Mouse (Mus musculus): ENCODE measurements around the gene Unc79. TPM values are rescaled to one million over a fixed set of nuclear protein-coding genes. Genes with fewer than 3 reads are reported as not detected.
A peak's percentile ranks its signal among the peaks of the same experiment; 100 is the strongest.

Gene Unc79
- 0.11 and 0.36 TPM in 2 replicates for polyA plus RNA-seq (2015; fragmentation: Nextera tagmentation; extraction: Ambion mirVana)

DNA sequence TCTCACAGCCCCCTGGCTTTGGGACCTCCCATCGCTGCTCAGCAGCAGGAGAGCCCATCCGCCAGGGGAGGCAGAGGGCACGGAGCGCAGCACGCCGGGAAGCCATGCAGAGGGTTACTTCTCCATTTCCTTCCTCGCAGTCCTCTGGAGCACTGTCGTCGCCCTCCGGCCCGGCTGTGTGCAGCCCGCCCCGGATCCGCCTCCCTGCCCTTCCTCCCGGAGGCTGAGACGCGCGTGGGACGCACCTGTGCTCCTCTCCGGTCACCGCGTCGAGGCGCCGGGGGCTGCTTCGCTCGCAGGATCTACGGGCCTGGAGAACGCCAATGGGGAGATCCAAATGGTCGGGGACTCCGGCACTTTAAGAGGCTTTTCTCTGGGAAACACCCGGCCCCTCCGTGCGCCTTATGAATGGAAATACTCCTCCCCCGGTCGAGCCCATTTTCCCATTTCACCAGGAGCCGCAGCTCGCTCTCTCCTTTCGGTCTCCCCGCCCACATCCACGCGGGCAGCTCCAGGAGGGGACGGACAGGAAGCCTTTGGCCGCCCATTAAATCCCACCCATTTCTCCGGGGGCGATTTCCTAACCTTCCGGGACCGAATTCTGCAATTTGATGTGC, at the start of gene Unc79:
Gene Unc79 (plus strand): TSS at position 82 of the 617 bp plus-strand sequence.
- H3K4me2 ChIP-seq: peak within 1 kb of the TSS; percentile 87
- H3K27me3 ChIP-seq: peaks cover 24% of the 10 kb centered on the region
- no peak within 1 kb of the TSS for H3K27ac ChIP-seq
- WGBS: 3% methylated on average over 48 of the region's 48 CpGs
- H3K9me3 ChIP-seq: no peaks in the 10 kb centered on the region
- H3K4me3 ChIP-seq: peak within 1 kb of the TSS; percentile 46
- peak; percentile 71; the same call in 1 of the 2 replicates for ATAC-seq (ENCODE audit: borderline replicate concordance, extremely low read depth, low FRiP score, low TSS enrichment)
- H3K9ac ChIP-seq: no peak within 1 kb of the TSS
- H3K36me3 ChIP-seq: no peaks in the 10 kb centered on the region
- peaks cover 12% of the 10 kb centered on the region for H3K4me1 ChIP-seq

DNA sequence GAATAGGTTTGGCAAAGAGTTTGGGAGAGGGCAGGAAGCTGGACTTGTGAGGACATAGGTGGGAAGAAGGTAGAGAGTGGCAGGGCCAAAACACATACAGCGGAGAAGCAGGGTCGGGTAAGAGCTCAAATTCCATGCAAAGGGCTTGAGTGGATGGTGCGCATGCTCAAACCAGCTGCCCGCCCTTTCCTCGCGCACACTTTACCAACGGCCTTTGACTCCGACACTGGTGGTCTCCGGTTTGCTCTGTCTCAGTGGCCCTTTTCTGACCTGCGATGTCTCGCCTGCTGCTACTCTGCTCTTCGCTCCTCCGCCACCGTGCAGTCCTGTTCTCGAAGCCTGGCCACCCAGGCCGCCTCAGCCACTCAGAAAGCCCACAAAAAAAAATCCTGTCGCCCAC, 49.6 kb upstream of the Unc79 start, which contains the start of gene Cox8c:
Gene Cox8c (plus strand): TSS at position 226 of the 400 bp plus-strand sequence.
- H3K27me3 ChIP-seq: no peaks in the 10 kb centered on the region
- ATAC-seq (ENCODE audit: borderline replicate concordance, extremely low read depth, low FRiP score, low TSS enrichment): no peak
- 85% methylated on average over 17 of the region's 17 CpGs for WGBS
- no peak within 1 kb of the TSS for H3K27ac ChIP-seq
- no peak within 1 kb of the TSS for H3K9ac ChIP-seq
- no peak within 1 kb of the TSS for H3K4me3 ChIP-seq
- H3K36me3 ChIP-seq: no peaks in the 10 kb centered on the region
- H3K4me2 ChIP-seq: no peak within 1 kb of the TSS
- no peaks in the 10 kb centered on the region for H3K4me1 ChIP-seq
- no peaks in the 10 kb centered on the region for H3K9me3 ChIP-seq

DNA sequence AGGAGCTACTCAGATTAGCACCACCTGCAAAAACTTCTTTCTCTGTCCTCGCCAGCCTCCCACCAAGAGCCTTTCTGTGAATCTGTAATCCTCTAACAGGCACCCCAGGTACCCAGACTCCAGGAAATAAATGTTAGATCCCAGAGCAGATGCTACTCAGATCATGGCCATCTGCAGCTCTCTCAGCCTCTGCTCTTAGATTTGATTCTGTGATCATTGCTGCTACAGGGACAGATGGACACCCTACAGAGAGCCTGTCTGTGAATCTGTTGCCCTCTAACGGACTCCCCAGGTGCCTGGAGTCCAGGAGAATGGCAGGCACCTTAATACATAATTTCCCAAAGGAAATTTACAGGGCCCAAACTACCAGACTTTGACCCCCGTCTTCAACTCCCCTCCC, 40.5 kb upstream of the Unc79 start:
- Histone ChIP-seq H3K9ac (no peak overlapping the region), H3K4me2 (no peak overlapping the region), H3K27ac (no peak overlapping the region), H3K4me3 (no peak overlapping the region), H3K9me3 (no peaks in the 10 kb centered on the region), H3K36me3 (no peaks in the 10 kb centered on the region), H3K27me3 (no peaks in the 10 kb centered on the region), H3K4me1 (no peaks in the 10 kb centered on the region)
- WGBS: 49% methylated on average over 3 of the region's 3 CpGs
- ATAC-seq (ENCODE audit: borderline replicate concordance, extremely low read depth, low FRiP score, low TSS enrichment): no peak

DNA sequence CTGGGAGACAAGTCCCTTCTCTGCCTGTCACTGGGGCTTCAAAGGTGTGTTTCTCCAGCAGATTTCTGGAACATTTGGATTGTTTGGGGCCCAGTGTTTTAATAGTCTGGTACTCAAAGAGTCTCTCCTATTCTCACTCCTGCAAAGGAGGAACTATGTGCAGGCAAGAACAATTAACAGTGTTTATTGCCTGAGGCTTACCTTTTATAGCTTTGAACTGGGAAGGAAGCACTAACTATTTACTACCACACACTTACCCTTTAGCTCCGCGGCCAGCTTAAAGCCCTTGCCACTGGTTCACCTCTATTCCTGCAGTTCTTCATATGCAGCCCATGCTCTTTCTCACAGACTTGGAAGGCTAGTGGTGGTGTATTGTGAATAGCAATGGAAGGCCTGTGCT, 32.6 kb upstream of the Unc79 start:
- 86% methylated on average over 2 of the region's 2 CpGs for WGBS
- Histone ChIP-seq H3K4me1 (no peaks in the 10 kb centered on the region), H3K9ac (no peak overlapping the region), H3K9me3 (no peaks in the 10 kb centered on the region), H3K27me3 (no peaks in the 10 kb centered on the region), H3K27ac (no peak overlapping the region), H3K36me3 (no peaks in the 10 kb centered on the region), H3K4me3 (no peak overlapping the region), H3K4me2 (no peak overlapping the region)
- ATAC-seq (ENCODE audit: borderline replicate concordance, extremely low read depth, low FRiP score, low TSS enrichment): no peak

DNA sequence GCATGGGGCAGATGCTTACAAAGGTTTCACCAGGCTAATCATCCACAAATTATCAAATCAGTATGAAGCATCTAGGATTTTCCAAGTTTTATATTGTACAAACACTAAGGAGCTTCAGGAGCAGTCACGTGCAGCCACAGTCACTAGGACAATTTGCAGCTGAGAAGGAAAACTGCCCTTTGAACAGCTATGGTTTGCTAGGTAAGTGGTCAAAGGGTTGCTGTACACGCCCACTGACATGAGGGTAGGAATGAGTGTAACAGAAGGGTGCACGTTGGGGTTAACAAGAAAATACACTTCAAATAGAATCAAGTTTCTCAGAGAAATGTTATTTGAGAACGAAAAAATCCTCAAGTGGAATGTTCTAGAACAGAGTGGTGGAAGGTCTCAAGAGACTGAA, 18.9 kb upstream of the Unc79 start:
- 44% methylated on average over 4 of the region's 4 CpGs for WGBS
- no peaks in the 10 kb centered on the region for H3K36me3 ChIP-seq

DNA sequence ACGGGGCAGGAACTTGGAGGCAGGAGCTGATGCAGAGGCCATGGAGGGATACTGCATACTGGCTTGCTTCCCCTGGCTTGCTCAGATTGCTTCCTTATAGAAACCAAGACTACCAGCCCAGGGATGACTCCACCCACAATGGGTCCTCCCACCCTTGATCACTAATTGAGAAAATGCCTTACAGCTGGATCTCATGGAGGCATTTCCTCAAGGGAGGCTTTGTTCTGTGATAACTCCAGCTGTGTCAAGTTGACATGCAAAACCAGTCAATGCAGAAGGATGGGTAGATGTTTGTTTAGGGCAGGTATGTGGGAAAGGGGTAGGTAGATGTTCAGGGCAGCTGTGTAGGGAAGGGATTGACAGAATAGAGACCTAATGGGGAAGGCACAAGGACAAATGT, 18.3 kb upstream of the Unc79 start:
- no peak for ATAC-seq (ENCODE audit: borderline replicate concordance, extremely low read depth, low FRiP score, low TSS enrichment)
- Histone ChIP-seq H3K9me3 (no peaks in the 10 kb centered on the region), H3K4me1 (no peaks in the 10 kb centered on the region), H3K4me3 (no peak overlapping the region), H3K36me3 (no peaks in the 10 kb centered on the region), H3K27ac (no peak overlapping the region), H3K27me3 (no peaks in the 10 kb centered on the region), H3K9ac (no peak overlapping the region), H3K4me2 (no peak overlapping the region)
- 71% methylated on average over 1 of the region's 1 CpGs for WGBS

More for the DNA sequence above, 18.9 kb upstream of the Unc79 start:
- Histone ChIP-seq H3K9me3 (no peaks in the 10 kb centered on the region), H3K9ac (no peak overlapping the region), H3K4me1 (no peaks in the 10 kb centered on the region), H3K4me2 (no peak overlapping the region), H3K27ac (no peak overlapping the region), H3K27me3 (no peaks in the 10 kb centered on the region), H3K4me3 (no peak overlapping the region)
- no peak for ATAC-seq (ENCODE audit: borderline replicate concordance, extremely low read depth, low FRiP score, low TSS enrichment)

DNA sequence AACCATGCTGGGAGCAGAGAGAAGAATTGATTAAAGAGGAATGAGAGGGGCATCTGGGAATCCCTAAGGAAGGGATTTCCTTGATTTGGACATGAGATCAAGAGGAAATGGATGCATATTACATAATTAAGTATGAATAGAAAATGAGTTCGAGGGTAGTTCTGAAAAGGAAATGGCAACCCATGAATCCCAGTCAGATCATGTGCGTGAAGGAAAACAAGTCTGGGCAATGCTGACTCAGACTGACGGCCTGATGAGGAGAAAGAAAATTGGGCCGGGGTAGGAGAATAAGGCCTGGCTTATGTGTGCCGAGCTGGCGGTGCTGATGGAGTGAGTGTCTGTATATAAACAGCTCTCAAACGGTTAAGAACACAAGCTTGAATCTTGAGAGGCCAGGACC, 17.9 kb upstream of the Unc79 start:
- H3K36me3 ChIP-seq: no peaks in the 10 kb centered on the region
- H3K27ac ChIP-seq: no peak overlapping the region
- H3K4me3 ChIP-seq: no peak overlapping the region
- H3K9me3 ChIP-seq: no peaks in the 10 kb centered on the region
- H3K4me1 ChIP-seq: no peaks in the 10 kb centered on the region
- H3K4me2 ChIP-seq: no peak overlapping the region
- WGBS: 62% methylated on average over 7 of the region's 7 CpGs
- H3K9ac ChIP-seq: no peak overlapping the region
- no peak for ATAC-seq (ENCODE audit: borderline replicate concordance, extremely low read depth, low FRiP score, low TSS enrichment)
- no peaks in the 10 kb centered on the region for H3K27me3 ChIP-seq

DNA sequence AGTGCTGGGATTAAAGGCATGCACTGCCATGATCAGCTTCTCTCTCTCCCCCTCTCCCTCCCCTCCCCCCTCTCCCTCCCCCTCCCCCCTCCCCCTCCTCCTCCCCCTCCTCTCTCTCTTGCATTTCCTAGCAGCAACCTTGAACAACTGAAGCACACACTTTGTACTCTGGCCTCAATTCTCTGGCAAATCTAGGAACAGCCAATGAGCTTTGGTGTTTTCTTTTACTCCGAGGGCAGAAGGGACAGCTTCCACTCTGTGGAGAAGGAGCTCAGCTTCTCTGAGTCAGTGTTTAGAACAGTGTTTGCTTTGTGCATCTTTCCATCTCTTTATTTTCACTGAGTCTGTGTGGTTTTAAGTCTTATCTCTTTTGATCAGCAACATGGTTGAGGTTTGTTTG, 12.8 kb upstream of the Unc79 start:
- Histone ChIP-seq H3K4me2 (no peak overlapping the region), H3K4me1 (no peaks in the 10 kb centered on the region), H3K9ac (no peak overlapping the region), H3K36me3 (no peaks in the 10 kb centered on the region), H3K27me3 (no peaks in the 10 kb centered on the region), H3K4me3 (no peak overlapping the region), H3K27ac (no peak overlapping the region), H3K9me3 (no peaks in the 10 kb centered on the region)
- ATAC-seq (ENCODE audit: borderline replicate concordance, extremely low read depth, low FRiP score, low TSS enrichment): no peak
- WGBS: 20% methylated on average over 1 of the region's 1 CpGs

DNA sequence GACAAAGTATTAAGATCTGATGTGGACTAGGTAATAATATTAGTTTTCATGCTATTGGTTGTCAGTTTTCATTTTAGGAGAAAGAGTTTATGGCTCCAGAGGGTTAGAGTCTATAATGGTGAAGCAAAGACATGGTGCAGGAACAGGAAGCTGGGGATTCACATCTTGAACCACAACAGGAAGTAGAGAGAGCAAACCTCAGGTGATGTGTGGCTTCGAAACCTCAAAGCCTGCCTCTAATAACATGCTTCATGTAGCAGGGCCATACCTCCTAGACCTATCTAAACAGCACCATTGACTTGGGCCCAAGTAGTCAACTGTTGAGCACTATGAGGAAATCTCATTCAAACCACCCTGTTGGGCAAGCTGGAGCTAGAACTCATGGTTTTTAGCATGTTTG, 3.1 kb upstream of the Unc79 start:
- 86% methylated on average over 1 of the region's 1 CpGs for WGBS
- H3K36me3 ChIP-seq: no peaks in the 10 kb centered on the region
- no peaks in the 10 kb centered on the region for H3K9me3 ChIP-seq
- H3K4me2 ChIP-seq: no peak overlapping the region
- no peak overlapping the region for H3K27ac ChIP-seq
- ATAC-seq (ENCODE audit: borderline replicate concordance, extremely low read depth, low FRiP score, low TSS enrichment): no peak
- H3K27me3 ChIP-seq: peaks cover 24% of the 10 kb centered on the region
- peaks cover 12% of the 10 kb centered on the region for H3K4me1 ChIP-seq
- no peak overlapping the region for H3K4me3 ChIP-seq
- no peak overlapping the region for H3K9ac ChIP-seq

DNA sequence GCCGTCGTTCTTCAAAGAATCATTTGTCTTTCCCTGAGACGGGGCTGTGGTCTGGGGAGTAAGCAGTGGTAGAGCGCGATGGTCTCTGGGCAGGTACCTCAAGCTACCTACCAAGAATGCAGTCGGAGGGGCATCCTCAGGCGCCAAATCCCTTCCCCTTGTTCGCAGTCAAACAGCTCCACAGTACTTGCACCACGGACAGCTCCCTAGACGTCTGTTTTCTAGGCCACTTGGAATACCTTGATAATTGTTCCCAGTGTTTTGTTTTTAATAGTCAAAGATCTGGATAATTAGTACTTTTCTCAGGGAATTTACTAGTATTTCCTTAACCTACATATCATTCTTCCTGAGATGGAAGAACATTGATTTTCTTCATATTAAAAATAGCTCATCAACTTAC, 833 bp upstream of the Unc79 start:
- H3K9me3 ChIP-seq: no peaks in the 10 kb centered on the region
- H3K4me2 ChIP-seq: no peak overlapping the region
- H3K27ac ChIP-seq: no peak overlapping the region
- H3K36me3 ChIP-seq: no peaks in the 10 kb centered on the region
- peaks cover 12% of the 10 kb centered on the region for H3K4me1 ChIP-seq
- peaks cover 24% of the 10 kb centered on the region for H3K27me3 ChIP-seq
- H3K9ac ChIP-seq: no peak overlapping the region
- WGBS: 23% methylated on average over 10 of the region's 10 CpGs
- H3K4me3 ChIP-seq: no peak overlapping the region
- no peak for ATAC-seq (ENCODE audit: borderline replicate concordance, extremely low read depth, low FRiP score, low TSS enrichment)

DNA sequence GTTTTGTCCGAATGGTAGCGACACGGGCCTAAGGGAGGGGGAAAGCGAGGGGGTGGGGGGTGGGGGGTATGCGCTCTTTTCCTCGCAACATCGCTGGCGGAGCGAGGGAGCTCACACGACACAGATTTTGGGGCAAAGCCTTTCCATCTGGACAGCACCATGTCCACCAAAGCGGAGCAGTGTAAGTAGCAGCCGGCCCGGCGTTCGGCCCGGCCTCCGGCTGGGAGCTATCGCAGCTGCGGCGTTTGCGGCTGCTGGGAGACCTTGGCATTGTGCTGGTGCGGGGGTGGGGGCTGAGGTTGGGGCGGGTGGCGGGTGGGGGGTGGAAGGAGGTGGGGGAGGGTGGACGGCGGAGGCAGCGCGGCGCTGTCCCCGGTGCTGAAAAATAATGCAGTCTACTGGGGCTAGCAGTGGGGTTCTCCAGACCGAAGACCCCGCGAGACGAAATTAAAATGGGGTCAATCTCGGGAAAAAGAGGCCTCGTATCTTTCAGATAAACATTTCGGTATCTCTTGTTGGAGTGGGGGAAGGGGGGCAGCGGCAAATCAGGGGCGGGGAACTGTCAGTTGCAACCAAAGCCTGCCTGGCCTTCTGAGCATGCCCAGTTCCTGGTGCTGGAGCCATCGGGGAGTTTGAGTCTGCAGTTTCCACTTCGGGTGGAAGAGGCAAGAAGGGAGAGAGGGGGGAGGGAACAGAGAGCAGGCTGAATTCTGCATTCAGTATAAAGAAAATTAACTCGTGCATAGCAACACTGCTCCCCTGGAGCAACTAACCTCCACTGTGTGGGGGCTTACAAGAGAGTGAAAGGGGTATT, 943 bp downstream of the Unc79 start:
- under 1% methylated on average over 42 of the region's 42 CpGs for WGBS
- Histone ChIP-seq H3K27me3 (peaks cover 24% of the 10 kb centered on the region), H3K9ac (no peak overlapping the region), H3K4me2 (peak overlapping the region; percentile 87), H3K4me3 (peak overlapping the region; percentile 46), H3K36me3 (no peaks in the 10 kb centered on the region), H3K27ac (no peak overlapping the region), H3K9me3 (no peaks in the 10 kb centered on the region), H3K4me1 (peaks cover 12% of the 10 kb centered on the region)
- peak; percentile 79; the same call in 1 of the 2 replicates for ATAC-seq (ENCODE audit: borderline replicate concordance, extremely low read depth, low FRiP score, low TSS enrichment)

DNA sequence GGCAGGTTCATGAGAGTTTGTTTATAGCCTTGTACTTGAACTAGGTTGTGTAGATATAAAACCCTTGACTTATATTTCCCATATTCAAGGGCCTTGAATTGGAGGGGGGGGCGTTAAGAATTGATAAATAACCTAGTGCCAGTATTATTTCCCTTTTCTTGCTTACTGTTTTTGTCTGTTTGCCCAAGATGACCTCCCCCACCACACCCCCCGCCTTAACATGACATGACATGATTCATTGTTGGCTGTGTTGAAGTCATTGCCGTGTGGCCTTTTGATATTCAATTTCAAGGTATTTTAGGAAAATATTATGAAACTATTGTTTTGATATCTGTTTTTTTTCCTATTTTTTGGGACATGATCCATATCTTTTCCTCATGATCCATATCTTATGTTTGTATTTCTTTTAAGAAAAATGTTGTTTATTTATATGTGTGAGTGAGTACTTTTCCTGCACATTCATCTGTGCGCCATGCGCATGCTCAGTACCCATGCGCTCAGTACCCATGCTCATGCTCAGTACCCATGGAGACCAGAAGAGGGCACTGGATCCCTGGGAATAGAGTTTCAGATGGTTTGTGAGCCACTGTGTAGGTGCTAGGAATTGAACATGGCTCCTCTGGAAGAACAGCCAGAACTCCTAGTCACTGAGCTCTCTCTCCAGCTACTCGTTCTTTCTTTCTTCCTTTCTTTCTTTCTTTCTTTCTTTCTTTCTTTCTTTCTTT, 11.6 kb downstream of the Unc79 start:
- Histone ChIP-seq H3K4me2 (no peak overlapping the region), H3K9me3 (no peaks in the 10 kb centered on the region), H3K36me3 (no peaks in the 10 kb centered on the region), H3K27me3 (no peaks in the 10 kb centered on the region), H3K4me1 (no peaks in the 10 kb centered on the region), H3K4me3 (no peak overlapping the region), H3K9ac (no peak overlapping the region), H3K27ac (no peak overlapping the region)
- no peak for ATAC-seq (ENCODE audit: borderline replicate concordance, extremely low read depth, low FRiP score, low TSS enrichment)
- 82% methylated on average over 7 of the region's 7 CpGs for WGBS
